Comparison of ENCODE assay signal across 23 mouse cellular contexts in genomic region chr5:118147264-118147663, GRCm38 (mm10). TPM values are rescaled to one million over a fixed set of nuclear protein-coding genes. Genes with fewer than 3 reads are reported as not detected.
DNase-seq lines count a peak whose midpoint lies in the region; ATAC-seq and TF ChIP-seq lines count a peak whose summit lies in the region.
"Had no signal": no experiment of that assay in that cellular context is flagged by ENCODE, and none has a peak within 500 bp of the region (broad histone marks: within the 10 kb centered on the region; RNA-seq: fewer than 3 reads in every experiment).

No protein-coding gene starts in this region.

- H3K4me2 ChIP-seq in embryonic facial prominence, embryonic 13.5 days: no peak overlapping the region
- H3K4me2 ChIP-seq in hindbrain, embryonic 12.5 days (replicated peaks): no peak overlapping the region
- no peak overlapping the region for H3K4me2 ChIP-seq in hindbrain, postnatal 0 days (ENCODE audit: low read depth, low read length)
- H3K4me2 ChIP-seq in midbrain, embryonic 13.5 days (replicated peaks): no peak overlapping the region
- H3K4me2 ChIP-seq: midbrain, embryonic 12.5 days had no signal

- TF ChIP-seq CTCF in hindbrain, postnatal 0 days (IDR thresholded peaks at IDR 0.05; ENCODE audit: low read depth): no peak

- no peaks in the 10 kb centered on the region for H3K9me3 ChIP-seq in embryonic facial prominence, embryonic 13.5 days
- no peaks in the 10 kb centered on the region for H3K9me3 ChIP-seq in embryonic facial prominence, embryonic 10.5 days
- H3K9me3 ChIP-seq in hindbrain, embryonic 12.5 days (replicated peaks): no peaks in the 10 kb centered on the region
- no peaks in the 10 kb centered on the region for H3K9me3 ChIP-seq in hindbrain, postnatal 0 days (ENCODE audit: low read length)
- no peaks in the 10 kb centered on the region for H3K9me3 ChIP-seq in midbrain, embryonic 13.5 days
- H3K9me3 ChIP-seq: forebrain, embryonic 10.5 days; midbrain, embryonic 12.5 days had no signal

- no peak for DNase-seq in embryonic facial prominence, embryonic 10.5 days (ENCODE audit: low spot score)
- DNase-seq in hindbrain, postnatal 0 days (ENCODE audit: low spot score): no peak
- peak; percentile 48 for DNase-seq in 3134 (ENCODE audit: extremely low read depth, insufficient read length, low spot score)
- DNase-seq in thymus, postnatal 4 days: no peak
- DNase-seq: adrenal gland, postnatal 14 days; cerebellum, adult 2 months; gastrocnemius, postnatal 25 days; kidney, adult 9 months; liver; lung, adult 18-20 months; lung, postnatal 36 days; retina, postnatal 1 day; thymus, postnatal 36 days had no signal

- no peak overlapping the region for H3K27ac ChIP-seq in embryonic facial prominence, embryonic 13.5 days
- H3K27ac ChIP-seq in embryonic facial prominence, embryonic 10.5 days (replicated peaks): no peak overlapping the region
- peak overlapping the region; percentile 41; the same call in 1 of the 2 replicates for H3K27ac ChIP-seq in hindbrain, embryonic 12.5 days
- H3K27ac ChIP-seq in hindbrain, postnatal 0 days: no peak overlapping the region
- no peak overlapping the region for H3K27ac ChIP-seq in midbrain, embryonic 13.5 days
- H3K27ac ChIP-seq: forebrain, embryonic 10.5 days had no signal

- H3K4me3 ChIP-seq in embryonic facial prominence, embryonic 13.5 days: no peak overlapping the region
- no peak overlapping the region for H3K4me3 ChIP-seq in embryonic facial prominence, embryonic 10.5 days
- no peak overlapping the region for H3K4me3 ChIP-seq in hindbrain, embryonic 12.5 days
- H3K4me3 ChIP-seq in hindbrain, postnatal 0 days (ENCODE audit: low read length): no peak overlapping the region
- H3K4me3 ChIP-seq in midbrain, embryonic 13.5 days (replicated peaks): no peak overlapping the region
- H3K4me3 ChIP-seq: forebrain, embryonic 10.5 days; midbrain, embryonic 12.5 days had no signal

- H3K9ac ChIP-seq in embryonic facial prominence, embryonic 13.5 days: 0 out of 2 replicates have a peak overlapping the region, but pooled peaks have one; percentile 16
- H3K9ac ChIP-seq in hindbrain, embryonic 12.5 days: no peak overlapping the region
- H3K9ac ChIP-seq in hindbrain, postnatal 0 days (replicated peaks; ENCODE audit: low read length): no peak overlapping the region
- 0 out of 2 replicates have a peak overlapping the region, but pooled peaks have one; percentile 4 for H3K9ac ChIP-seq in midbrain, embryonic 13.5 days (replicated peaks)
- H3K9ac ChIP-seq: midbrain, embryonic 12.5 days had no signal

- no peaks in the 10 kb centered on the region for H3K27me3 ChIP-seq in embryonic facial prominence, embryonic 13.5 days
- H3K27me3 ChIP-seq in embryonic facial prominence, embryonic 10.5 days (replicated peaks; ENCODE audit: low read depth, poor library complexity, severe bottlenecking): no peaks in the 10 kb centered on the region
- no peaks in the 10 kb centered on the region for H3K27me3 ChIP-seq in hindbrain, embryonic 12.5 days
- H3K27me3 ChIP-seq in hindbrain, postnatal 0 days (ENCODE audit: insufficient read depth, low read length): no peaks in the 10 kb centered on the region
- no peaks in the 10 kb centered on the region for H3K27me3 ChIP-seq in midbrain, embryonic 13.5 days
- H3K27me3 ChIP-seq: CH12.LX; midbrain, embryonic 12.5 days had no signal

- ATAC-seq in embryonic facial prominence, embryonic 13.5 days (ENCODE audit: insufficient number of reproducible peaks, insufficient read depth, low FRiP score, low TSS enrichment, low read depth): no peak
- no peak for ATAC-seq in hindbrain, embryonic 12.5 days (ENCODE audit: low FRiP score)
- no peak for ATAC-seq in hindbrain, postnatal 0 days
- ATAC-seq in midbrain, embryonic 13.5 days: no peak
- ATAC-seq in cerebellum, adult (ENCODE audit: insufficient number of reproducible peaks, low FRiP score, low TSS enrichment): no peak
- ATAC-seq: inflammation-experienced regulatory T-cells, adult 6 months had no signal

- peaks cover 13% of the 10 kb centered on the region; the same call in 1 of the 2 replicates for H3K4me1 ChIP-seq in embryonic facial prominence, embryonic 13.5 days
- H3K4me1 ChIP-seq in embryonic facial prominence, embryonic 10.5 days: peaks cover 9% of the 10 kb centered on the region; the same call in 1 of the 2 replicates
- peaks cover 27% of the 10 kb centered on the region for H3K4me1 ChIP-seq in hindbrain, embryonic 12.5 days
- H3K4me1 ChIP-seq in hindbrain, postnatal 0 days (ENCODE audit: insufficient read depth, low read length): peaks cover 15% of the 10 kb centered on the region; the same call in 1 of the 2 replicates
- H3K4me1 ChIP-seq in midbrain, embryonic 13.5 days (replicated peaks): peaks cover 32% of the 10 kb centered on the region

- 82% methylated on average over 10 of the region's 10 CpGs for WGBS in embryonic facial prominence, embryonic 13.5 days
- WGBS in embryonic facial prominence, embryonic 10.5 days: 82% methylated on average over 10 of the region's 10 CpGs
- 86% methylated on average over 10 of the region's 10 CpGs for WGBS in hindbrain, embryonic 12.5 days
- WGBS in hindbrain, postnatal 0 days: 78% methylated on average over 10 of the region's 10 CpGs
- WGBS in midbrain, embryonic 13.5 days: 89% methylated on average over 10 of the region's 10 CpGs

- peaks cover 40% of the 10 kb centered on the region for H3K36me3 ChIP-seq in embryonic facial prominence, embryonic 13.5 days
- H3K36me3 ChIP-seq in embryonic facial prominence, embryonic 10.5 days (replicated peaks): peaks cover 63% of the 10 kb centered on the region
- peaks cover 9% of the 10 kb centered on the region; the same call in 1 of the 2 replicates for H3K36me3 ChIP-seq in hindbrain, embryonic 12.5 days
- H3K36me3 ChIP-seq in hindbrain, postnatal 0 days (ENCODE audit: insufficient read depth, low read length): peaks cover 2% of the 10 kb centered on the region; the same call in 1 of the 2 replicates
- peaks cover 22% of the 10 kb centered on the region for H3K36me3 ChIP-seq in midbrain, embryonic 13.5 days

RNA-seq across cellular contexts. Expression of gene Fbxw8, which starts 8.0 kb away (rescaled TPM):
- polyA plus RNA-seq in embryonic facial prominence, embryonic 13.5 days (2015; fragmentation: Nextera tagmentation; extraction: Ambion mirVana): 27.9 and 28.9 TPM in 2 replicates
- polyA plus RNA-seq in embryonic facial prominence, embryonic 10.5 days (2016; fragmentation: Nextera tagmentation; extraction: Ambion mirVana): 35.0 and 36.6 TPM in 2 replicates
- 42.0 and 45.0 TPM in 2 replicates for polyA plus RNA-seq in hindbrain, embryonic 12.5 days (2016; fragmentation: Nextera tagmentation; extraction: Ambion mirVana)
- total RNA-seq in hindbrain, postnatal 0 days (2014; rRNA removed): 57.5 and 58.0 TPM in 2 replicates
- 18.0 and 18.2 TPM in 2 replicates for polyA plus RNA-seq in hindbrain, postnatal 0 days (2015; fragmentation: Nextera tagmentation; extraction: Ambion mirVana)
- 22.5 and 25.6 TPM in 2 replicates for polyA plus RNA-seq in midbrain, embryonic 13.5 days (2015; fragmentation: Nextera tagmentation; extraction: Ambion mirVana)

RNA-seq across cellular contexts. Expression of gene Hrk, which starts 17.2 kb away (rescaled TPM):
- 0.17 and 0.21 TPM in 2 replicates for polyA plus RNA-seq in embryonic facial prominence, embryonic 13.5 days (2015; fragmentation: Nextera tagmentation; extraction: Ambion mirVana)
- 0.15 and 0.32 TPM in 2 replicates for polyA plus RNA-seq in embryonic facial prominence, embryonic 10.5 days (2016; fragmentation: Nextera tagmentation; extraction: Ambion mirVana)
- polyA plus RNA-seq in hindbrain, embryonic 12.5 days (2016; fragmentation: Nextera tagmentation; extraction: Ambion mirVana): 1.8 TPM in 2 replicates
- total RNA-seq in hindbrain, postnatal 0 days (2014; rRNA removed): 14.0 TPM in 2 replicates
- 4.3 and 4.6 TPM in 2 replicates for polyA plus RNA-seq in hindbrain, postnatal 0 days (2015; fragmentation: Nextera tagmentation; extraction: Ambion mirVana)
- 0.68 and 0.73 TPM in 2 replicates for polyA plus RNA-seq in midbrain, embryonic 13.5 days (2015; fragmentation: Nextera tagmentation; extraction: Ambion mirVana)
- total RNA-seq: CH12.LX; neutrophil, adult 5-6 weeks had no signal
- polyA plus RNA-seq: large intestine, adult 2 months had no signal

Comparison
In these comparisons a context has a peak if more than half of its experiments do, and no peak if none do; other contexts are left out.
1. H3K9ac ChIP-seq: peak in embryonic facial prominence, embryonic 13.5 days (single experiment) and midbrain, embryonic 13.5 days (single experiment); none in hindbrain, embryonic 12.5 days (single experiment) and hindbrain, postnatal 0 days (single experiment).